Mouse (Mus musculus) activated CD4-positive, CD25-positive, alpha-beta regulatory T cell, adult 4 months (primary cell): ENCODE measurements around the gene Sec24d. TPM values are rescaled to one million over a fixed set of nuclear protein-coding genes. Genes with fewer than 3 reads are reported as not detected.

Experiments used
- ATAC-seq: one replicate; pipeline ENCODE4 v1.8.0; 2017
- polyA plus RNA-seq, 2 experiments: library from polyadenylated mRNA; unstranded; fragments of 100-300 nt; shearing (Covaris generic); gene quantifications; one replicate each; pipeline ENCODE4 v1.2.1; 2017

The Sec24d gene
- polyA plus RNA-seq, 2 experiments from 2014 or later, result 12.8 to 19.5 TPM

DNA sequence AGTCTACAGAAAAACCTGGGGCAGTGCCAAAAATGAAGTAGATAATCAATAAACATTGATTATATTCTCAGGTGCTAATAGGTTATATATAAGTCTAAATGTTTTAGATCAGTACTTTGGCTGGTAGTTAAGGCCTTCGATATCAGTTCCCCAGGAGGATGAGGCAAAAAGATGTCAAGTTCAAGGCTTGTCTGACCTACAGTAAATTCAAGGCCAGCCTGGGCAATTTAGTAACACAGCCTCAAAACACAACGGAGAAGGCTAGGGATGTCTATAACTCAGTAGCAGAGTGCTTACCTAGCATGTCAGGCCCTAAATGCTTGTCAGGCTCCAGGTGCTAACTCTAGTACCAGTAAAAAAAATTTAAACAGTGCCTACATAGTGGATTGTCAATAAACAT, 34.3 kb downstream of the Sec24d start:
- ATAC-seq, result no peak

DNA sequence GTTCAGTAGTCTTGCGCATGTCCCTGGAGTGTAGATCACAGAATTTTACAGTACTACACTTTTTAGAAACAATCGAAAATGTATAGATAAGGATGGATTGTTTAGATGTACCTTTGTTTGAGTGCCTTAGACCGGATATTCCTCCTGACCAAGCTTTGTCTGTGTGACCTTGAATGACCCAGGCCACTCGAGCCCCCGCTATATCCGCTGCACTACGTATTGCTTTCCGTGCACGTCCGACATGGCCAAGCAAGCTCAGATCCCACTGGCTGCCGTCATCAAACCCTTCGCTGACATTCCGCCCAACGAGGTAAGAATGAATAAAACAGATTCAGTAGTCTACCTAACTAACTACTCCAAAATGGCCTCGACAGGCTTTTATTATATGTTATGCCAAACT, 38.4 kb downstream of the Sec24d start:
- ATAC-seq, result no peak

DNA sequence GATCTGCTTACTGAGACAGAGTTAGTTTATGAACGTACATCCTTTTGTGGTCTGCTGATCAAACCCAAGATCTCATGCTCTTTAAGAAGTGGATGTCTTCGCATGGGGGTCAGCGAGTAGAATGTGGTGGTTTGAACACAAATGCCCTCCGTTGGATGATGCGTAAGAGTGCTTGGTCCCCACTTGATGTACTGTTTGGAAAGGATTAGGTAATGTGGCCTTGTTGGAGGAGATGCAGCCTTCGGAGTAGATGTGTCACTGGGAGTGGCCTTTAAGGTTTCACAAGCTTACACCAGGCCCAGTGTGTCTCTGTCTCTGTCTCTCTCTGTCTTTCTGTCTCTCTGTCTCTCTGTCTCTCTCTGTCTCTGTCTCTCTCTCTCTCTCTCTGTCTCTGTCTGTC, 40.2 kb downstream of the Sec24d start:
- no peak for ATAC-seq

DNA sequence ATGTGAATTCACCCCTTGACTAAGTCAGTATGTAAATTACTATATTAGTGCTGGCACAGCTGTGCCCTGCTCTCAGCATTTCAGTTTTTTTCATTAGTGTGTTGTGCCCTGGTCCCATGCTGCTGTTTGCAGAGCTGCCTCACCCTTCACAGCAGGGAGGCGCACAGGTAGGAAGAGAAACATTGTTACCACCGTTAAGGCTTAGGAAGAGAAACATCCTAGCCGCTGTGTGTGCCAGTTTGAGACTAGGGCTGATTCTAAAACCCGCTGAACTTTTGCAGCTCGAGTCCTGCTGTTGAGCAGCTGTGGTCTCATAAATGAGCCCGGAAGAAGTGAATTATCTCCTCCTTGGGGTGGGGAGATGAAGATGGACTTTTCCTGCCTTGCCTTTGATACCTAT, 41.9 kb downstream of the Sec24d start:
- ATAC-seq, result no peak

DNA sequence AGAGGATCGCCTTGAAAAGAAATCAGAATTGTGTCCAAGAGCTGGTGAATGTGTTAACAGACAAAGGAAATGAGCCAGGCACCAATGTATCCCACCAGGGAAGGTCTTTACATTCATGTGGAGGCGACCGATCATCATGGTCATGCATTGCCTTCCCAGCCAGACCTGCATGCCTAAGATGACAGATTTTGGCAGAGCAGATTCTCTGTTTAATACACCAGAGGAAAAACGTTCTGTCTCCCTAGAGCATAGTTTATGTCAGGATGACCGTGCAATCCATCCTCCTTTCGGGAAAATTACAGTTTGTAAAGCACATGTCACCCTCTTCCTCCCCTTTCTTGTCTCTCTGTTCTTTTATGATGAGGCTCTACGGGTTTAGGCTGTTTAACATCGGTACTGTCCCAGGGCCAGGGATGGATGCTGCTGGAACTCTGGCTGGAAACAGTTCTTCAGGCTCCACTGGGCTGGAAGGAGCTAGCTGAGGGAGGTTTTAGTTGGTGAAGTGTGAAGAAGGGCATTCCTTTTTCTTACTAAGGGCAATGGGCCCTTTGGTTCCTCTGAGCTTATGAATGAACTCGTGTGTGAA, 45.3 kb downstream of the Sec24d start:
- no peak for ATAC-seq

DNA sequence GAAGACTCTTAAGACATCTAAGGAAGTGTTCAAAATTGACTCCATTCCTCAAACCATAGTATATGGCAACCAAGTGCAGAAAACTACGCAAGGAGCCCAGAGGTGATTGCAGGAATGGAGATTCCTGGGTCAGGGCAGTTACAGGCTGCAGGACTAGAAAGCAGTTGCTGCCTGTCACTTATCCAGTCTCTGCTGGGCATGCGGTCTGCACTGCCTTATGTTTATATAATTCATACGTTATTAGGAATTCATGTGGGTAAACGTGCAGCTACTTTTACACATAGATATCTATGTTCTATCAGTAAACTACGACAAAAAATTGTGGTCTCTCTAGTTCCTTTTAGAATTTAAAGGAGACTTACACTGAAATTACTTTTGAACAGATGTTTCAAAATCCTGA, 46.2 kb downstream of the Sec24d start:
- no peak for ATAC-seq

DNA sequence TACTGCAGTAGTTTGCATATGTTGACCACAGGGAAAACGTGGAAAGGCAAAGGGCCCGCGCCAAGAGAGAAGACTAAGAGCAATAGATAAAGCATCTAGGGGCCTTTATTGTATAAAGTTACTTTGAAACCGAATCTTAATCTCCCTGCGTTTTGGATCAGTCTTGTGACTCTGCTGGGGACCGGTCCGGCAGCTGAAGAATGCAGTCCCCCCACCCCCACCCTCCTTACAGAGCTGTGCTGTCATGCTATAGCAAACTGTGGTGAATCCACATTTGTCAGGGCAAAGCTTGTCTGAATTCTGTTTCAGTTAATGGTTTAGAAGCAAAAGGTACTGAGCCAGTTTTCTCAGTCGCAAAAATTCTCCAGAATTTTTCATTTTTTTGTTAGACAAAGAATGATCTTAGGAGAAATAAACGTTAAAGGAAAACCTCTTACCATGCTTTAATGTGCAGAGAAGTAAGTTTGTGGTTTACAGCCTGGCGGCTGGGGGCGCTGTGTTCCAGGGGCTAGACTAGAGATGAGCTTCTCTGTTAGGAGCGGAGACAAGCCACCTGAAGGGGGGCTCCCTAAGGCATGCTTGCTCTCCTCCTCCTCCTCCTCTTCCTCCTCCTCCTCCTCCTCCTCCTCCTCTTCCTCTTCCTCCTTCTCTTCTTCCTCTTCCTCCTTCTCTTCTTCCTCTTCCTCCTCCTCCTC, 46.8 kb downstream of the Sec24d start:
- ATAC-seq, result no peak

DNA sequence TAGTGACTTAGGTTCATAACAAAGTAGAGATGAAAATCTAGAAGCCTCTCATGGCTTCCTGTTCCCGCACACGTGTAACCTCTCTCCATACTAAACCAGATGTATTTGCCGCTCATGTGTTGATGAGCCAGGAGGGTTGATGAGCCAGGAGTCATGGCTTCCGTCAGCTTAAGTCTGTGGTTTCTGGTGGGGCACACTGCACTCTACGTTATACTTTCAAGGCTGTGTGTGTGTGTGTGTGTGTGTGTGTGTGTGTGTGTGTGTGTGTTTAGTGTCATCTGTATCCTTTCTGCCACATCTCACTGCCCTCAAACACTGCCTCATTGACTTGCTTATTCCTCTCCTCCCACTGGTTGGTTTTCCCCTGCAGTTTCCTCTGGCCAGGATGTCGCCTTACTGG, 48.8 kb downstream of the Sec24d start:
- no peak for ATAC-seq

DNA sequence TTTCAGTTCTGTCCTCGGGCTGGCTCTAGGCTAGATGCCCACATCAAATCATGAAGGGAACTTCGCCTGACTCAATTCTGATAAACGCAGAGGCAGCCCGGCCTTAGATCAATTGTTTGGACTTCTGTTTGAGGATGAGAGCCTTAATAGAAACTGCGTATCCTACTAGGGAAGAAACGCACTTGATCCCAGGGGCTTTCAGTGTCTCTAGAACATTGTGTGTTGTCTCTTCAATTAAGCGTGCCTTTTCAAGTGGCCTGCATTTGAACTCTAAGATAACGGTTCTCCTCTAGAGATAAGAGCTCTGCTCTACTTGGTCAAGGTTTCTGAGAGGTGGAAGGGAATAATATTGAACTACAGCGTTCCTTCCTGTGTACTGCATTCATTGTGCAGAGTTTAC, 49.8 kb downstream of the Sec24d start:
- ATAC-seq, result no peak

DNA sequence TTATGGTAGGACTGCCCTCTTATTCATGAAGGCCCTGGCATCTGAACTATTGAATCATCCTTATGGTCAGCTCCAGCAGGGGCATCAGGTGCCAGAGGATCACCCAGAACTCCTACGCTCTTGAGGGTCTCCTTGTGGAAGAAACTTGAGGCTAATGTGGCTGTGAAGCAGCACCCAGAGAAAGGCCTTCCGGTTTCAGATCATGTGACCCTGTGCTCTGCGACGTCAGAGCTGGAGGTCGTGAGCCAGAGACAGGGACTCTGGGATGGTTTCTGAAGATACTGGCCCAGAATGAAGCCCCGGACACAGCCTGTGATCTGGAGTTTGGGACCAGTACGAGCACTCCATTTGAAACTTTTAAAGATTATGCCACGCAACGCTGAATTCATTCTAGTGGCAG, 53.1 kb downstream of the Sec24d start:
- ATAC-seq, result no peak

DNA sequence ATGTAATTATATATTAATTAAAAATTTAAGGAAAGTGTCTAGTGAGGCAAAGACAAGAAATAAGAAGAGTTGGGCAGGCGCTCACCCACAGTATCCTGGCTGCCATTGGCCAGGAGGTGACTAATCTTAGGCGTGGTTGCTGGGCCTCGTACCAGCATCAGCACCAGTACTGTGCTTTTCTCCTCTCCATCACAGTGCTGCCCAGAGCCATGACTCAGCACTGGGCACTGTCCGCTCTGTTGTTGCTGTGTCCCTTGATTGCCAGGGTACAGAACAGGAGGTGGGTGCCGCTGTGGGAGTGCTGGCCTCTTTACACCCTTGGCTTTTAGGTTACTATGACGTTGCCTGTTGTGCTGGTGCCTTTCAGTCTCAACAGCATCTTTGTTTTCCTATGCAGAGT, 54.4 kb downstream of the Sec24d start:
- ATAC-seq, result no peak

DNA sequence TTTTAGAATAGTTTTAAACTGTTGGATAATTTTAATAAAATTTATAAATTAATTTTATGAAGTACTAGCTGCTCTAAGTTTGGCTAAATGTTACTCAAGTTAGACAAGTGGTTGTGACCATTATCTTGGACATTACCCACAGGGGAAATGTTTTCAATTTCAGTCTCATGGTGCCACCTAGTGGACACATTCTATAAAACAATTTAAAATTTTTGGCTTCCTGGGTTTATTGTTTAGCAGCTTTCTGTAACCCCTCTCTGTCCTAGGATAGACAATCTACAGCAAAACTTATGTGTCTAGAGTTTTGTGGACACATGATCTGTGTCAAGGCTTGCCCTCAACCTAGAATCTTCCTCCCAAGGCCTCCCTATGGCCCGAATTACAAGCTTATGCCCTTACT, 54.9 kb downstream of the Sec24d start:
- peak; percentile 72 for ATAC-seq

DNA sequence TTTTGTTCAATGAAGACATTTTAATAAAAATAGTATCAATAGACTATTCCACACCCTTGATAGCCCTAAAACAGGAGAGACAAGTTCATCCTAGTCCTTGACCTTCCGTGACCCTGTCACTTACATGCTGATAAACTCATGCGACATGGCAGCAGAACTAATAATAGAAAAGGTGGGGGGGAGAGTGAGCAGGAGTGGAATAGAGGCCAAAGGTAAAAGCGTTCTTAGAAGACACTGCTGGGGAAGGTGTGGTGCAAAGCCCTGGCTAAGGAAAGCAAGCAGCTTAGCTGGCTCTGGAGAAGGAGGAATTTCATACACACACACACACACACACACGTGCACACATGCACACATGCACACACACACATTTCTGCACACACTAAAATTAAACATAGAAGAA, 57.1 kb downstream of the Sec24d start:
- ATAC-seq, result no peak

DNA sequence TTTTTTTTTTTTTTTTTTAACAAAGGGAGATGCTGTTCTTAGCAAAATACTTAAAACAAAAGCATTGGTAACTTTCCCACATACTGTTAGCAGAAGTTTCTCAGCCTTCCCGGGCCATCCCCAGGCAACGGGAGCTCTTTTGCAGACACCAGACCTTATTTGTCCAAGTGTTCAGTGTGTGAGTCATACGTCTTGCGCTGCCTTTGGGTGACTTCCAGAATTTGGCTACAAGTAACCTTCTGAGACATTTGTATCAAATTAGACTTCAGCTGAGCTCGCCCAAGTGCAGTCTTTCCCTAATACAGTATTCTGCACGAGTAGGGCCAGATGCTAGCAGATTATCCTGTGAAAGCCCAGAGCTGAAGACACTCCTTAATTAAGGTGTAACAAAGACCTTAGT, 62.0 kb downstream of the Sec24d start:
- ATAC-seq, result no peak

DNA sequence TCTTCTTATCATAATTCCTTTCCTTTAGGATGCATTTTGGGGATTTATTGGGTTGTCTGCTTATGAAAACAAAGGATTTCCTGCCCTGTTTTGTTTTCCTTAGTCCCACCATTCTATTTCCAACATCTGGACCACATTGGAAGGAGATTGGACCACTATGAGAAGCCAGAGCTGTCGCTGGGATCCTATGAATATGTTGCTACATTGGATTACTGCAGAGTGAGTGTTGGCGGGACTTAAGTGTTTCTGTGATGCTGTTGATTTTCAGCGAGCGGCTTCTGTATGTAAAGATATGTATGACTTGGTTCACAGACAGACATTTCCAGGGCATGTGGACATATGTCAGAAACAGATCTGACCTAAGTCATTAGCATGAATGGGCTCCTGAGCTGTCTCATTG, 63.0 kb downstream of the Sec24d start:
- no peak for ATAC-seq

DNA sequence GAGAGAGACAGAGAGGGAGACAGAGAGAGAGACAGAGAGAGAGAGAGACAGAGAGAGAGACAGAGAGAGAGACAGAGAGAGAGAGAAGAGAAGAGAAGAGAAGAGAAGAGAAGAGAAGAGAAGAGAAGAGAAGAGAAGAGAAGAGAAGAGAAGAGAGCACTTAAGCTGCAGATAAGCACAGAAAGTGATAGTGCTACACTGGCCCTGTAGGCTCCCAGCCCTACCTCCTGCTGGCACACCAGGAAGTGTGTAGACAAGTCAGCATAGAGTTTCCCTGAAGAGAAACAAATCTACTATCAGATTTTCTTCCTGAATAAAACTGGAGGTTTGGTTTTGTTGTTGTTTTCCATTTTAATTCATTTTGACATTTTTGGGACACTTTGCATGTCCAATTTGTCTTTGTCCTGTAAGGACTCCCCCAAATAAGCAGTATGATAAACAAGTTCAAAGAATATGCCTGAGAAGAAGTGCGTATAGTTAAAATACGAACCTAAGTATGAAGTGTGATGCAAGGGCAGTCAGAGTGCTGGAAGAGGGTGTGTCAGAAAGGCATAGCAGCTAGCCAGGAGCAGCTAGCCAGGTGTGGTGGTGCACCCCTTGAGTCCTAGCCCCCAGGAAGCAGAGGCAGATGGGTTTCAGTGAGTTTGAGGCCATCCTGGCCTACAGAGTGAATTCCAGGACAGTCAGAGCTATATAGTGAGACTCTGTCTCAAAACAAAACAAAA, 65.2 kb downstream of the Sec24d start:
- no peak for ATAC-seq

DNA sequence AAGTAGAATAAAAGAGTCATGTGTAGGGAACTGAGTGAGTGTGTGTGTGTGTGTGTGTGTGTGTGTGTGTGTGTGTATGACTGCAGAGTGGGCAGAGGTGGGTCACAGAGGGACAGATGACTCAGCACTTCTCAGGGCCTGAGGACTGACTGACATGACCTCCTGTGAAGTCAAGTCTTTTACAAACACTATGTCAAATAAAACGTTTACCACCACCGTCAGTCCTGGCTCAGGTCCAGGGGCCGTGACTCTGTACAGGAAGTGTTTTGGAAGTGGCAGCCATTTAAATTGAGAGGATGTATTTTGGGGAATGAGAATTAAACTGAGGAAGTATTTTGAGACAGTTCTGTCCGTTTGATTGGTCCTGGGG, 65.8 kb downstream of the Sec24d start:
- no peak for ATAC-seq

DNA sequence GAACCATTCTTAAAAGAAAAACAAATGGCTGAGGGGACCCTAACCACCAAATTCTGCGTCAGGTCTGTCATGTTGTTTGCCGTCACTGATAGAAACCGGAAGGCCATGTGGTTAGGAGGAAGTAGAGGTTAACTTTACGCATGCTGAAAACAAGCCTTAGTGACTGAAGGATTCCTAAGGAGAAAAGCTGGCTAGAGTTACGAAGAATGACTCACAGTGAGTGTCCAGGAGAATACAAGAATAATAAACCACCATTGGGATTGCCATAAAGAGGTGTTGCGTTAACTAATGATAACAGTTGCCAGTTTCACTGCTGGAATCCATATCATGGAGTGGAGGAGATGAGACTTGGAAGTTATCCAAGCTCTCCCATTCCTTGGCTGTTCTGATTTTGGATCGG, 67.7 kb downstream of the Sec24d start:
- ATAC-seq, result no peak

DNA sequence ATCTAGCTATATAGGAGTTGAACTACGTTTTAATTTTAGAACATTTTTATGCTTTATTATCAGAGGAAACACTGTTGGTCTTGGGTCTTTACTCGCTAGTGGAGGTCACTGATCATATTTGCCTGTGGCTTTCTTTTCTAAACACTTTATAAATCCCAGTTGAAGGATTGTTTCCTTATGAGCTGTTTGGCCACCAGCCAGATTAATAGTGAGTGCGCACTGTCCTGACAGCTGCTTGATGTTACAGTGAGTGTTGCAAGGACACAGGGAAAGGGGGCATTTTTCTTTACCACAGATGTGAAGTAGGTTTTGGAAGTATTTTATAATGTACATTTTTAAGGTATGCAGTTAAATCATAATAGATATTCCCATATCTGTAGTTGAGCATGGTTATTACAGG, 68.2 kb downstream of the Sec24d start:
- no peak for ATAC-seq

DNA sequence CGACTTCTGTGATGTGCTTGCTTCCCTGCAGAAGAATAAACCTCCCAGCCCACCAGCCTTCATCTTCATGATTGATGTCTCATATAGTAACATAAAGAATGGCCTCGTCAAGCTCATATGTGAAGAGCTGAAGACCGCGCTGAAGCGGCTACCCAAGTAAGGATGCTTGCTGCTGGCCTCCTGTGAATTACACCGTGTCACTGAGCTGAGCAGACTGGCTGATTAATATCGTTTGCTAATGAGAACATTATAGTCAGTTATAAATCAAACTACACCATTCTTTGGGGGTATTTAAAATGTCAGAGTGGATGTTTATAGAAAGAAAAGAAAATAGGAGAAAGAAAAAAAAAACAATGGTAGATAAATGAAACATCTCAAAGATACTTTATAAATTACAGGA, 69.2 kb downstream of the Sec24d start:
- ATAC-seq, result no peak

DNA sequence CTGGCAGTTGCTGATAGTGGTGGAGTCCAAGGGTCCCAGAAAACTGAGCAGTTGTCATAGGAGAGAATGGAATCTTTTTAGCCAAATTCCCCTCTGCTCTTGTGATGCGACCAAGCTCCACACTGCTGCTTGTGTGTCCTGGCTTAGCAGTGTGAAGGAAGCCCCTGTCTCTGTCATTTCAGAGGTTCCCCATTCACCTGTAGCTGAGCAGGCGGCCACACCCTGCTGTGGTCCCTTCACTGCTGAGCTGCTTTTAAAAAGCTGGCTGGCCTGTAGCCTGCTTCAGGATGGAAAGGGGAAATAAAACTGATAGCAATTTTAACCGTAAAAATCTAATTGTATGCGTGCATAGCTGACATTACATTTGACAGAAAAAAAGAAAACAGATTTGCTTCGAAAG, 69.7 kb downstream of the Sec24d start:
- no peak for ATAC-seq

DNA sequence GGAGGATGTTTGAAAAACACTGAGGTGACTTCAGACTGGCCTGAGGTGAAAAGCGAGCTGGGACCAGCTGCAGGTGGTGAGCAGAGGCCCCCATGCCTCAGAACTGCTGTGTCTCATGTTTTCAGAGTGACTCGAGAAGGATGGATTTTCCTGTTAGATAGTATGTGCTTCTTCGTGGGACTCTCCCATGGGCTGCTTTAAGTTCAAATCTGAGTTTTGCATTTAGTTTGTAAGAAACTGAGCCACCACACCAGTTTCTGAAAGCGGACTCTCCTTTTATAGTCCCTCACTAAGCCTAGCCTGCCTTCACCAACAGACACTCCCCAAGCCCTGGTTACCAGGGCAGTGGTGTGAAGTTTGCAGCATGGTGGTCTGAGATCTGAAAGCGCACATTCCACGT, 70.6 kb downstream of the Sec24d start:
- ATAC-seq, result no peak

DNA sequence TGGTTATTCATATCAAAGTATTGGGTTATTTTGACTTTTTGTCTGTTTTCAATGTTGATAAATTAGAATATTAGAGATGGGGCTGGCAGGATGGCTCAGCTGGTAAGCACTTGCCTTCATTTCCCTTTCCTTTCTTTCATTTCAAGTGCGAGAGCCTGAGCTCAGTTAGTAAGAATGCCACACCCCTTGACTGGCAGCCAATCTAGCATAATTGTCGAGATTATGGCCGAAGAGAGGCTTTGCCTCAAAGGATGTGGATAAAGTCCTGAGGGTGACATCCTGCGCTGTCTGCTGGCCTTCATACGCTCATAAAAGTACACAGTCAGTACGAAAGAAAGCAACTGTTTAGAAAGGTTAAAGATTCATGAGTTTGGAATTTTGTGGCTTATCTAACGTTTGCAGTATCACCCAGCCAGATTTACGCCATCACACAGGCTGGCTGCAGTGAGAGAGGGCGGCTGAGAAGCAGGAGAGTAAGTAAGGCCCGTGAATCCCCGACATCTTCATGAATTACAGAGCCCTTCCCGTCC, 71.5 kb downstream of the Sec24d start:
- no peak for ATAC-seq

DNA sequence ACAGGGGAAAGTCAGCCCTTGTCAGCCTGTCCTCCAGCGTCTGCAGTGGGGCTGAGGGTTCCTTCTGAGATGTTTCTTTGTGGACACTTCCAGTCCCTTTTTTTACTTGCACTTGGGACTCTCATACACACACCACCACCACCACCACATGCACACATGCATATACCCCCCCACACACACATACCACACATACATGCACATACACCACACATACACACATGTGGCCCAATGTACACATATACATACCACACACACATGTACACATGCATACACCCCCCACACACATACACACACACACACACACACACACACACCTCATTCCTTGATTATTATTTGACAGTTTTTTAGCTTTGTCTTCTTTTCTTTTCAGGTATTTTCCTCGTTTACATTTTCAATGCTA, 73.8 kb downstream of the Sec24d start:
- no peak for ATAC-seq
